Mouse (Mus musculus) CH12.LX (cell line): ENCODE measurements at regions not wholly inside any gene's neighbourhood (a gene's known extent, or its start where the extent isn't known, plus 50 kb on each side); places are given as distances from the start of the nearest gene placed in this dataset.

ENCODE experiments used
- DNase-seq: peaks from one replicate; pipeline ENCODE4 v3.0.0-alpha.2; 2013; ENCODE audit errors: extremely low read depth
- H3K27ac ChIP-seq: 2 replicates; pipeline ENCODE4 v1.5.1; 2012; ENCODE audit warnings: low read depth, mild to moderate bottlenecking, control low read depth, moderate library complexity; ENCODE audit not compliant: insufficient read depth
- H3K27me3 ChIP-seq: replicated peaks from 2 replicates; pipeline ENCODE3; 2012; ENCODE audit warnings: inconsistent platforms
- H3K36me3 ChIP-seq, 2 experiments: replicated peaks in 1 of 2; 2 replicates each; pipeline versions ENCODE3 to v1.6.1; 2012; ENCODE audit warnings: inconsistent platforms in 1 of 2, low read length in 1 of 2, mild to moderate bottlenecking in 1 of 2, mixed read lengths in 1 of 2, moderate library complexity in 1 of 2; ENCODE audit not compliant: control insufficient read depth in 1 of 2, insufficient read depth in 1 of 2
- H3K4me1 ChIP-seq, 2 experiments: 2 replicates each; pipeline ENCODE4 v1.6.1; 2012; ENCODE audit warnings: inconsistent platforms in 1 of 2, moderate library complexity in 1 of 2; ENCODE audit not compliant: insufficient read depth in 2 of 2, control insufficient read depth in 1 of 2
- H3K4me2 ChIP-seq: 2 replicates; pipeline ENCODE4 v1.6.1; 2012; ENCODE audit warnings: low read depth, mild to moderate bottlenecking, control low read depth; ENCODE audit not compliant: poor library complexity, insufficient read depth, severe bottlenecking
- H3K4me3 ChIP-seq, 3 experiments: fragments of 150-350 bp in 1 of 3; sonication (generic) in 1 of 3; replicated peaks in 1 of 3; 2 replicates each; pipeline versions ENCODE3 to v1.5.1; 2011 to 2012; ENCODE audit warnings: low read depth in 2 of 3, low read length in 2 of 3, mild to moderate bottlenecking in 2 of 3, moderate library complexity in 2 of 3, control low read depth in 1 of 3, improper control_type of control experiment in 1 of 3, inconsistent platforms in 1 of 3, mixed read lengths in 1 of 3; ENCODE audit not compliant: poor library complexity in 1 of 3
- H3K79me2 ChIP-seq: replicated peaks from 2 replicates; pipeline ENCODE4 v1.6.1; 2012; ENCODE audit warnings: mild to moderate bottlenecking, moderate library complexity; ENCODE audit not compliant: control insufficient read depth, poor library complexity, insufficient read depth, severe bottlenecking; ENCODE audit errors: extremely low read depth
- H3K9ac ChIP-seq: 2 replicates; pipeline ENCODE4 v1.6.1; 2012; ENCODE audit warnings: low read depth, mild to moderate bottlenecking, control low read depth, moderate library complexity; ENCODE audit not compliant: insufficient read depth
- H3K9me3 ChIP-seq: replicated peaks from 2 replicates; pipeline ENCODE3; 2012; ENCODE audit warnings: low read length, inconsistent platforms, mixed read lengths
- E2F4 ChIP-seq: IDR thresholded peaks from 2 replicates; pipeline ENCODE4 v1.6.1; 2011; ENCODE audit warnings: low read depth, low read length, improper control_type of control experiment; ENCODE audit not compliant: insufficient replicate concordance
- ELF1 ChIP-seq: IDR thresholded peaks from 2 replicates; pipeline ENCODE4 v1.6.1; 2014; ENCODE audit warnings: low read depth, mild to moderate bottlenecking, inconsistent platforms, low read length, improper control_type of control experiment
- MAFK ChIP-seq: IDR thresholded peaks from 2 replicates; pipeline ENCODE4 v1.6.1; 2011; ENCODE audit warnings: low read length, improper control_type of control experiment; ENCODE audit not compliant: insufficient replicate concordance
- MYC ChIP-seq: IDR thresholded peaks from 2 replicates; pipeline ENCODE4 v1.6.1; 2011; ENCODE audit warnings: low read depth, mild to moderate bottlenecking, improper control_type of control experiment, low read length
- PAX5 ChIP-seq: IDR thresholded peaks from 2 replicates; pipeline ENCODE4 v1.6.1; 2012; ENCODE audit warnings: low read length, inconsistent platforms, mixed read lengths
- POLR2A ChIP-seq: IDR thresholded peaks from 2 replicates; pipeline ENCODE4 v1.6.1; 2011; ENCODE audit warnings: low read depth, mild to moderate bottlenecking, improper control_type of control experiment, low read length
- POLR2AphosphoS2 ChIP-seq: IDR thresholded peaks from 2 replicates; pipeline ENCODE4 v1.6.1; 2011; ENCODE audit warnings: low read depth, low read length, improper control_type of control experiment
- RAD21 ChIP-seq: IDR thresholded peaks from 2 replicates; pipeline ENCODE4 v1.6.1; 2011; ENCODE audit warnings: low read depth, mild to moderate bottlenecking, low read length, improper control_type of control experiment, moderate library complexity
- RCOR1 ChIP-seq: conservative IDR thresholded peaks from 2 replicates; pipeline ENCODE4 v1.6.1; 2012; ENCODE audit warnings: low read depth, mild to moderate bottlenecking, inconsistent platforms, low read length, improper control_type of control experiment
- SIN3A ChIP-seq: IDR thresholded peaks from 2 replicates; pipeline ENCODE4 v1.6.1; 2012; ENCODE audit warnings: low read length, improper control_type of control experiment, inconsistent platforms
- SMC3 ChIP-seq: IDR thresholded peaks from 2 replicates; pipeline ENCODE4 v1.6.1; 2011; ENCODE audit warnings: low read depth, low read length, improper control_type of control experiment
- ZNF384 ChIP-seq: IDR thresholded peaks from 2 replicates; pipeline ENCODE4 v1.6.1; 2012; ENCODE audit warnings: low read depth, low read length, improper control_type of control experiment, inconsistent platforms
- dilution Hi-C: fragments of 300-500 bp; cut with MboI; formaldehyde crosslinking; loops from 2 replicates; pipeline ENCODE4 v1.14.3; 2020; ENCODE audit warnings: low sequenced_read_pairs; ENCODE audit not compliant: extremely low pct_unique_long_range_greater_than_20kb, extremely low pct_ligation_motif_present
- in situ Hi-C: fragments of 300-500 bp; cut with MboI; formaldehyde crosslinking; loops from 3 replicates; pipeline ENCODE4 v1.14.3; 2019; ENCODE audit warnings: low sequenced_read_pairs, low pct_ligation_motif_present, low pct_unique_long_range_greater_than_20kb, mixed read lengths

- H3K4me1 ChIP-seq, result no peaks in the 10 kb centered on the region
- H3K9ac ChIP-seq, result no peak overlapping the region
- dilution Hi-C loops, result no loop called here
- H3K79me2 ChIP-seq, result no peaks in the 10 kb centered on the region
- no peaks in the 10 kb centered on the region for H3K36me3 ChIP-seq
- H3K4me2 ChIP-seq, result no peak overlapping the region
- H3K27ac ChIP-seq, result no peak overlapping the region
- DNase-seq, result no peak
- no peak for TF ChIP-seq RCOR1
- no peak for TF ChIP-seq RAD21
- no peak for TF ChIP-seq SIN3A
- TF ChIP-seq POLR2A, result no peak
- H3K9me3 ChIP-seq, result no peaks in the 10 kb centered on the region
- no peaks in the 10 kb centered on the region for H3K27me3 ChIP-seq
- in situ Hi-C loops, result no loop called here
- H3K4me3 ChIP-seq, result no peak overlapping the region
Measured at GRCm38 (mm10) chr10:16638111-16638510, 1084.9 kb upstream of the Cited2 start.

GRCm38 (mm10) chr10:16640136-16640535 is 1082.9 kb upstream of the Cited2 start:
- peaks cover 7% of the 10 kb centered on the region for H3K9me3 ChIP-seq
- in situ Hi-C loops (no loop called here), dilution Hi-C loops (no loop called here)
- H3K4me2 ChIP-seq, result no peak overlapping the region
- H3K27ac ChIP-seq, result no peak overlapping the region
- no peaks in the 10 kb centered on the region for H3K36me3 ChIP-seq
- H3K4me1 ChIP-seq, result no peaks in the 10 kb centered on the region
- H3K27me3 ChIP-seq, result no peaks in the 10 kb centered on the region
- H3K79me2 ChIP-seq, result no peaks in the 10 kb centered on the region
- no peak overlapping the region for H3K4me3 ChIP-seq
- TF ChIP-seq POLR2AphosphoS2 (no peak), MAFK (no peak), SMC3 (no peak), ELF1 (no peak), MYC (no peak)
- H3K9ac ChIP-seq, result no peak overlapping the region
- no peak for DNase-seq

- TF ChIP-seq POLR2A (no peak), PAX5 (no peak), ZNF384 (no peak), E2F4 (no peak), MYC (no peak)
- TF ChIP-seq, all 38 proteins: peak for 0
- H3K4me3 ChIP-seq, result no peak overlapping the region
- dilution Hi-C loops (no loop called here), in situ Hi-C loops (no loop called here)
- peaks cover under 1% of the 10 kb centered on the region for H3K9me3 ChIP-seq
- H3K27ac ChIP-seq, result no peak overlapping the region
- no peaks in the 10 kb centered on the region for H3K36me3 ChIP-seq
- H3K4me2 ChIP-seq, result no peak overlapping the region
- no peaks in the 10 kb centered on the region for H3K79me2 ChIP-seq
- no peaks in the 10 kb centered on the region for H3K27me3 ChIP-seq
- H3K9ac ChIP-seq, result no peak overlapping the region
- no peak for DNase-seq
- H3K4me1 ChIP-seq, result peaks cover 0 to 6% of the 10 kb centered on the region in 2 experiments; a peak in 1 of 4 replicates
Measured at GRCm38 (mm10) chr10:16650120-16650519, 1072.9 kb upstream of the Cited2 start.
